Mouse (Mus musculus) gonadal fat pad, adult 2 months (tissue): ENCODE measurements around the gene Unc13b. TPM values are rescaled to one million over a fixed set of nuclear protein-coding genes. Genes with fewer than 3 reads are reported as not detected.

Experiments
- DNase-seq: peaks from one replicate; pipeline ENCODE4 v3.0.0-alpha.2; 2012; ENCODE audit warnings: low read depth
- polyA plus RNA-seq: library from polyadenylated mRNA; depleted of rRNA; stranded (reverse); fragments of >200 nt; gene quantifications from 2 replicates; pipeline ENCODE4 v1.2.3, GENCODE M21; 2012; rRNA removed

Gene Unc13b
- polyA plus RNA-seq, result 22.1 and 22.4 TPM in 2 replicates

- DNase-seq, result peak; percentile 81
Observed at GRCm38 (mm10) chr4:43058753-43059654, at the start of gene Unc13b. Gene Unc13b (plus strand): TSS chr4:43058953.

GRCm38 (mm10) chr4:43010161-43011038 is 48.4 kb upstream of the Unc13b start, which contains the start of gene Fancg:
Gene Fancg (minus strand): TSS chr4:43010506.
- peak; percentile 52 for DNase-seq

GRCm38 (mm10) chr4:43012091-43012490 is 46.7 kb upstream of the Unc13b start:
- no peak for DNase-seq

GRCm38 (mm10) chr4:43018156-43018555 is 40.6 kb upstream of the Unc13b start:
- DNase-seq, result no peak

GRCm38 (mm10) chr4:43019176-43019575 is 39.6 kb upstream of the Unc13b start:
- DNase-seq, result no peak

- no peak for DNase-seq
Observed at GRCm38 (mm10) chr4:43019641-43020465, 38.9 kb upstream of the Unc13b start.

- DNase-seq, result no peak
Observed at GRCm38 (mm10) chr4:43020876-43021275, 37.9 kb upstream of the Unc13b start.

GRCm38 (mm10) chr4:43021341-43021740 is 37.4 kb upstream of the Unc13b start:
- DNase-seq, result no peak

- DNase-seq, result no peak
Observed at GRCm38 (mm10) chr4:43024673-43025072, 34.1 kb upstream of the Unc13b start.

GRCm38 (mm10) chr4:43025084-43025960 is 33.4 kb upstream of the Unc13b start, which contains the start of gene Pigo:
Gene Pigo (minus strand): TSS chr4:43025819.
- DNase-seq, result no peak

- DNase-seq, result no peak
Observed at GRCm38 (mm10) chr4:43029121-43029520, 29.6 kb upstream of the Unc13b start.

- no peak for DNase-seq
Observed at GRCm38 (mm10) chr4:43029749-43030148, 29.0 kb upstream of the Unc13b start.

GRCm38 (mm10) chr4:43030352-43030751 is 28.4 kb upstream of the Unc13b start:
- no peak for DNase-seq

- no peak for DNase-seq
Observed at GRCm38 (mm10) chr4:43030780-43031230, 27.9 kb upstream of the Unc13b start.

GRCm38 (mm10) chr4:43031237-43031995 is 27.3 kb upstream of the Unc13b start, which contains the start of gene Stoml2:
Gene Stoml2 (minus strand): TSS chr4:43031710.
- no peak for DNase-seq

- DNase-seq, result no peak
Observed at GRCm38 (mm10) chr4:43032501-43032900, 26.3 kb upstream of the Unc13b start.

- DNase-seq, result no peak
Observed at GRCm38 (mm10) chr4:43033481-43033880, 25.3 kb upstream of the Unc13b start.

- no peak for DNase-seq
Observed at GRCm38 (mm10) chr4:43035851-43036250, 22.9 kb upstream of the Unc13b start.

GRCm38 (mm10) chr4:43036356-43036755 is 22.4 kb upstream of the Unc13b start:
- no peak for DNase-seq
